Mouse (Mus musculus) heart, adult 8-10 months (tissue): Measurements from ENCODE around the gene Unc79. TPM values are rescaled to one million over a fixed set of nuclear protein-coding genes. Genes with fewer than 3 reads are reported as not detected.

Source experiments
- DNase-seq: peaks from one replicate; pipeline ENCODE4 v3.0.0; 2022; ENCODE audit warnings: low spot score
- microRNA-seq: library from miRNA; unstranded; fragments of <30 nt; microRNA quantifications from one replicate; pipeline ENCODE4 v1.2.0, GENCODE M21; 2022
- total RNA-seq, 4 experiments: library from RNA; stranded (reverse); gene quantifications; 2 replicates each; pipeline ENCODE4 v1.2.4; 2022

Gene Unc79
- total RNA-seq, 4 experiments from 2014 or later = 0.06 to 0.08 TPM; not detected in 2

- DNase-seq = no peak
Measured at GRCm38 (mm10) chr12:103205561-103205960, 256.9 kb downstream of the Unc79 start.

GRCm38 (mm10) chr12:103209581-103209980 lies 260.9 kb downstream of the Unc79 start:
- DNase-seq = no peak

- DNase-seq = no peak
Measured at GRCm38 (mm10) chr12:103211078-103211477, 262.4 kb downstream of the Unc79 start.

GRCm38 (mm10) chr12:103213591-103213990 lies 264.9 kb downstream of the Unc79 start:
- no peak for DNase-seq

- peak; percentile 4 for DNase-seq
Measured at GRCm38 (mm10) chr12:103214270-103214669, 265.6 kb downstream of the Unc79 start.

GRCm38 (mm10) chr12:103214797-103215196 lies 266.1 kb downstream of the Unc79 start:
- DNase-seq = no peak

- no peak for DNase-seq
Measured at GRCm38 (mm10) chr12:103215877-103216610, 267.4 kb downstream of the Unc79 start.

- no peak for DNase-seq
Measured at GRCm38 (mm10) chr12:103223671-103224070, 275.0 kb downstream of the Unc79 start.

GRCm38 (mm10) chr12:103226121-103226520 lies 277.5 kb downstream of the Unc79 start:
- no peak for DNase-seq

- no peak for DNase-seq
Measured at GRCm38 (mm10) chr12:103229058-103229457, 280.4 kb downstream of the Unc79 start.

Small RNA genes lying within 50 kb of the gene (microRNA-seq; reads per million reads assigned to microRNA genes)
- gene Gm44324 = not detected

Other genes with a start within 250 kb of the Unc79 start
- gene Itpk1, start 243.9 kb upstream of the Unc79 start, total RNA-seq = 1 to 10 TPM; 6.9 to 8.0 (median 7.6) TPM
- gene Moap1, start 205.2 kb upstream of the Unc79 start, total RNA-seq = 1 to 10 TPM; 5.9 to 7.3 (median 6.6) TPM
- gene Tmem251, start 205.1 kb upstream of the Unc79 start, total RNA-seq = 1 to 10 TPM; 3.5 to 4.7 (median 4.4) TPM
- not detected for gene Gm28051, start 191.1 kb upstream of the Unc79 start, total RNA-seq
- gene Gon7, start 191.1 kb upstream of the Unc79 start, total RNA-seq = 10 to 100 TPM in 3 of 4 experiments, 1 to 10 TPM in 1; 9.4 to 14.2 (median 10.9) TPM
- 10 to 100 TPM; 23.1 to 24.9 (median 24.7) TPM for gene Ubr7, start 190.9 kb upstream of the Unc79 start, total RNA-seq
- gene Gm20604, start 190.2 kb upstream of the Unc79 start, total RNA-seq = 1 to 10 TPM; 3.6 to 4.5 (median 3.8) TPM
- gene Btbd7, start 70.4 kb upstream of the Unc79 start, total RNA-seq = 10 to 100 TPM; 22.8 to 27.1 (median 26.1) TPM
- gene Cox8c, start 49.5 kb upstream of the Unc79 start, total RNA-seq = not detected